Mouse (Mus musculus) MEL (cell line): ENCODE results near the gene Lhpp. TPM values are rescaled to one million over a fixed set of nuclear protein-coding genes. Genes with fewer than 3 reads are reported as not detected.
A peak's percentile ranks its signal among the peaks of the same experiment; 100 is the strongest.

ENCODE experiments used
- DNase-seq: peaks from one replicate; pipeline ENCODE4 v3.0.0; 2011; ENCODE audit warnings: low read depth, low spot score
- H3K27ac ChIP-seq: 2 replicates; pipeline ENCODE4 v1.5.1; 2012; ENCODE audit warnings: low read depth, mild to moderate bottlenecking, control low read depth, low read length, moderate library complexity; ENCODE audit not compliant: control insufficient read depth
- H3K27me3 ChIP-seq, 2 experiments: fragments of 150-350 bp in 1 of 2; sonication (generic) in 1 of 2; 2 replicates each; pipeline ENCODE4 v1.6.1; 2012; ENCODE audit warnings: low read length in 2 of 2, mild to moderate bottlenecking in 2 of 2, improper control_type of control experiment in 1 of 2, moderate library complexity in 1 of 2; ENCODE audit not compliant: insufficient read depth in 2 of 2, control insufficient read depth in 1 of 2
- H3K36me3 ChIP-seq, 2 experiments: 2 replicates each; pipeline ENCODE4 v1.6.1; 2012 to 2014; ENCODE audit warnings: low read length in 2 of 2, improper control_type of control experiment in 1 of 2, inconsistent platforms in 1 of 2, mild to moderate bottlenecking in 1 of 2; ENCODE audit not compliant: insufficient read depth in 2 of 2, control insufficient read depth in 1 of 2
- H3K4me1 ChIP-seq, 2 experiments: fragments of 150-350 bp in 1 of 2; sonication (generic) in 1 of 2; 2 replicates each; pipeline ENCODE4 v1.6.1; 2012; ENCODE audit warnings: low read length in 2 of 2, improper control_type of control experiment in 1 of 2, mild to moderate bottlenecking in 1 of 2; ENCODE audit not compliant: insufficient read depth in 2 of 2, control insufficient read depth in 1 of 2
- H3K4me3 ChIP-seq, 2 experiments: fragments of 150-350 bp in 1 of 2; sonication (generic) in 1 of 2; 2 replicates each; pipeline ENCODE4 v1.5.1; 2012; ENCODE audit warnings: low read depth in 2 of 2, low read length in 2 of 2, mild to moderate bottlenecking in 2 of 2, moderate library complexity in 2 of 2, control low read depth in 1 of 2, improper control_type of control experiment in 1 of 2; ENCODE audit not compliant: control insufficient read depth in 1 of 2, insufficient read depth in 1 of 2
- H3K79me2 ChIP-seq: 2 replicates; pipeline ENCODE4 v1.6.1; 2012; ENCODE audit warnings: mild to moderate bottlenecking, low read length, moderate library complexity; ENCODE audit not compliant: control insufficient read depth, poor library complexity, insufficient read depth
- H3K9ac ChIP-seq: 2 replicates; pipeline ENCODE4 v1.6.1; 2012; ENCODE audit warnings: low read depth, mild to moderate bottlenecking, control low read depth, low read length, moderate library complexity; ENCODE audit not compliant: control insufficient read depth, poor library complexity, severe bottlenecking
- H3K9me3 ChIP-seq: fragments of 150-350 bp; sonication (generic); replicated peaks from 2 replicates; pipeline ENCODE4 v1.6.1; 2012; ENCODE audit warnings: mild to moderate bottlenecking, low read length, improper control_type of control experiment, moderate library complexity; ENCODE audit not compliant: insufficient read depth
- BHLHE40 ChIP-seq: IDR thresholded peaks from 2 replicates; pipeline ENCODE4 v1.6.1; 2012; ENCODE audit warnings: low read depth, mild to moderate bottlenecking, inconsistent platforms, low read length, improper control_type of control experiment, borderline replicate concordance
- CHD2 ChIP-seq: IDR thresholded peaks from 2 replicates; pipeline ENCODE4 v1.6.1; 2011; ENCODE audit warnings: low read length, improper control_type of control experiment
- CTCF ChIP-seq, 3 experiments: IDR thresholded peaks in 2 of 3; conservative IDR thresholded peaks in 1 of 3; 2 replicates each; pipeline ENCODE4 v1.5.1; 2011 to 2012; ENCODE audit warnings: low read length in 3 of 3, low read depth in 2 of 3, mild to moderate bottlenecking in 2 of 3, improper control_type of control experiment in 1 of 3, inconsistent platforms in 1 of 3, mixed read lengths in 1 of 3, moderate library complexity in 1 of 3; ENCODE audit not compliant: control insufficient read depth in 1 of 3, insufficient read depth in 1 of 3, poor library complexity in 1 of 3, severe bottlenecking in 1 of 3
- E2F4 ChIP-seq: IDR thresholded peaks from 2 replicates; pipeline ENCODE4 v1.6.1; 2011; ENCODE audit warnings: low read depth, low read length, improper control_type of control experiment, borderline replicate concordance
- ELF1 ChIP-seq: IDR thresholded peaks from 2 replicates; pipeline ENCODE4 v1.6.1; 2014; ENCODE audit warnings: low read depth, mild to moderate bottlenecking, inconsistent platforms, low read length, improper control_type of control experiment, moderate library complexity
- EP300 ChIP-seq, 2 experiments: IDR thresholded peaks; 2 replicates each; pipeline ENCODE4 v1.6.1; 2011; ENCODE audit warnings: improper control_type of control experiment in 2 of 2, low read length in 2 of 2, low read depth in 1 of 2, mild to moderate bottlenecking in 1 of 2
- GATA1 ChIP-seq: IDR thresholded peaks from 2 replicates; pipeline ENCODE4 v1.6.1; 2011; ENCODE audit warnings: low read depth, low read length, improper control_type of control experiment
- HCFC1 ChIP-seq: IDR thresholded peaks from 2 replicates; pipeline ENCODE4 v1.6.1; 2012; ENCODE audit warnings: low read depth, mild to moderate bottlenecking, inconsistent platforms, low read length, improper control_type of control experiment, moderate library complexity
- JUND ChIP-seq: IDR thresholded peaks from 2 replicates; pipeline ENCODE4 v1.6.1; 2011; ENCODE audit warnings: low read depth, mild to moderate bottlenecking, improper control_type of control experiment, low read length
- MAFK ChIP-seq: IDR thresholded peaks from 2 replicates; pipeline ENCODE4 v1.6.1; 2011; ENCODE audit warnings: low read depth, mild to moderate bottlenecking, low read length, improper control_type of control experiment, borderline replicate concordance
- MAX ChIP-seq: IDR thresholded peaks from 2 replicates; pipeline ENCODE4 v1.6.1; 2011; ENCODE audit warnings: low read length, improper control_type of control experiment
- MAZ ChIP-seq: IDR thresholded peaks from 2 replicates; pipeline ENCODE4 v1.6.1; 2012; ENCODE audit warnings: low read depth, mild to moderate bottlenecking, inconsistent platforms, low read length, improper control_type of control experiment
- MEF2A ChIP-seq: IDR thresholded peaks from 2 replicates; pipeline ENCODE4 v1.6.1; 2014; ENCODE audit warnings: low read depth, mild to moderate bottlenecking, inconsistent platforms, low read length, improper control_type of control experiment; ENCODE audit not compliant: poor library complexity, insufficient replicate concordance, severe bottlenecking; ENCODE audit errors: extremely low read depth
- NELFE ChIP-seq: IDR thresholded peaks from 2 replicates; pipeline ENCODE4 v1.6.1; 2011; ENCODE audit warnings: low read depth, low read length, improper control_type of control experiment
- POLR2AphosphoS2 ChIP-seq: IDR thresholded peaks from 2 replicates; pipeline ENCODE4 v1.6.1; 2011; ENCODE audit warnings: low read length, improper control_type of control experiment
- RAD21 ChIP-seq: IDR thresholded peaks from 2 replicates; pipeline ENCODE4 v1.6.1; 2011; ENCODE audit warnings: mild to moderate bottlenecking, low read depth, low read length, improper control_type of control experiment
- SMC3 ChIP-seq: IDR thresholded peaks from 2 replicates; pipeline ENCODE4 v1.6.1; 2011; ENCODE audit warnings: low read depth, low read length, improper control_type of control experiment
- TAL1 ChIP-seq: IDR thresholded peaks from 2 replicates; pipeline ENCODE4 v1.6.1; 2012; ENCODE audit warnings: mild to moderate bottlenecking, inconsistent platforms, low read length, moderate library complexity, mixed read lengths
- TCF12 ChIP-seq: IDR thresholded peaks from 2 replicates; pipeline ENCODE4 v1.6.1; 2014; ENCODE audit warnings: low read depth, mild to moderate bottlenecking, inconsistent platforms, low read length, improper control_type of control experiment, moderate library complexity
- UBTF ChIP-seq: IDR thresholded peaks from 2 replicates; pipeline ENCODE4 v1.6.1; 2012; ENCODE audit warnings: low read depth, mild to moderate bottlenecking, inconsistent platforms, low read length, improper control_type of control experiment, moderate library complexity, borderline replicate concordance; ENCODE audit not compliant: insufficient read depth
- USF2 ChIP-seq, 2 experiments: IDR thresholded peaks; 2 replicates each; pipeline ENCODE4 v1.6.1; 2011 to 2012; ENCODE audit warnings: improper control_type of control experiment in 2 of 2, low read length in 2 of 2, borderline replicate concordance in 1 of 2, inconsistent platforms in 1 of 2, low read depth in 1 of 2, mild to moderate bottlenecking in 1 of 2; ENCODE audit not compliant: insufficient read depth in 1 of 2
- ZC3H11A ChIP-seq: IDR thresholded peaks from 2 replicates; pipeline ENCODE4 v1.6.1; 2012; ENCODE audit warnings: low read depth, mild to moderate bottlenecking, inconsistent platforms, low read length, improper control_type of control experiment
- polyA plus RNA-seq, 2 experiments: library from polyadenylated mRNA; stranded (reverse) in 1 of 2; unstranded in 1 of 2; fragments of >175 nt in 1 of 2; fragments of >200 nt in 1 of 2; gene quantifications; 2 replicates each; pipeline versions ENCODE4 v1.2.1 to v1.2.4; 2012; ENCODE audit warnings: low replicate concordance in 2 of 2, low read depth in 1 of 2; ENCODE audit not compliant: insufficient read length in 2 of 2, insufficient read depth in 1 of 2, missing spikeins in 1 of 2
- total RNA-seq: library from RNA; depleted of rRNA; stranded (reverse); fragments of 300-350 nt; gene quantifications from 2 replicates; pipeline ENCODE4 v1.2.3, GENCODE M21; 2012

The Lhpp gene
- total and polyA plus RNA-seq, 3 experiments, result 31.0 to 39.3 TPM; not detected in 1

- Histone ChIP-seq H3K4me3 (no peak overlapping the region), H3K4me1 (peaks cover 0 to 9% of the 10 kb centered on the region in 2 experiments; a peak in 2 of 4 replicates), H3K36me3 (0 out of 4 replicates have a peak, but pooled peaks cover 0 to 2% of the 10 kb centered on the region in 2 experiments), H3K27ac (no peak overlapping the region), H3K9me3 (no peaks in the 10 kb centered on the region), H3K79me2 (no peaks in the 10 kb centered on the region), H3K9ac (no peak overlapping the region), H3K27me3 (no peaks in the 10 kb centered on the region)
- peak; percentile 80 for DNase-seq
- TF ChIP-seq ZC3H11A (peak; percentile 76), ELF1 (no peak), BHLHE40 (no peak), RAD21 (peak; percentile 82), CTCF (IDR thresholded peaks at IDR 0.05 in 2 of 3, conservative IDR thresholded peaks at IDR 0.05 in 1 of 3; ENCODE audit: control insufficient read depth in 1 of 3, insufficient read depth in 1 of 3, low read depth in 2 of 3, low read length in 3 of 3, poor library complexity in 1 of 3, severe bottlenecking in 1 of 3) (peak; percentile 74 to 89 (median 86)), TAL1 (no peak), MAX (no peak), MEF2A (no peak), SMC3 (peak; percentile 90)
These were observed 28.1 kb downstream of the Lhpp start for GRCm38 (mm10) chr7:132638446-132639087.

- H3K4me1 ChIP-seq, result peaks cover 0 to 9% of the 10 kb centered on the region in 2 experiments; a peak in 2 of 4 replicates
- H3K9me3 ChIP-seq, result no peaks in the 10 kb centered on the region
- H3K36me3 ChIP-seq, result 0 out of 4 replicates have a peak, but pooled peaks cover 0 to 2% of the 10 kb centered on the region in 2 experiments
- H3K4me3 ChIP-seq, result no peak overlapping the region
- no peaks in the 10 kb centered on the region for H3K79me2 ChIP-seq
- TF ChIP-seq CTCF (IDR thresholded peaks at IDR 0.05 in 2 of 3, conservative IDR thresholded peaks at IDR 0.05 in 1 of 3; ENCODE audit: control insufficient read depth in 1 of 3, insufficient read depth in 1 of 3, low read depth in 2 of 3, low read length in 3 of 3, poor library complexity in 1 of 3, severe bottlenecking in 1 of 3), result no peak
- no peak for TF ChIP-seq NELFE
- no peak for TF ChIP-seq BHLHE40
- TF ChIP-seq CHD2, result no peak
- no peak for TF ChIP-seq MEF2A
- TF ChIP-seq MAZ, result no peak
- TF ChIP-seq, all 39 proteins: peak for 0
- H3K27ac ChIP-seq, result no peak overlapping the region
- no peak overlapping the region for H3K9ac ChIP-seq
- no peaks in the 10 kb centered on the region for H3K27me3 ChIP-seq
- peak; percentile 22 for DNase-seq
These were observed 30.5 kb downstream of the Lhpp start for GRCm38 (mm10) chr7:132640946-132641345.

- peaks cover 0 to 9% of the 10 kb centered on the region in 2 experiments; a peak in 2 of 4 replicates for H3K4me1 ChIP-seq
- H3K4me3 ChIP-seq, result no peak overlapping the region
- DNase-seq, result peak; percentile 63
- H3K27me3 ChIP-seq, result no peaks in the 10 kb centered on the region
- H3K36me3 ChIP-seq, result 0 out of 4 replicates have a peak, but pooled peaks cover 0 to 2% of the 10 kb centered on the region in 2 experiments
- H3K9me3 ChIP-seq, result no peaks in the 10 kb centered on the region
- H3K79me2 ChIP-seq, result no peaks in the 10 kb centered on the region
- no peak overlapping the region for H3K9ac ChIP-seq
- H3K27ac ChIP-seq, result no peak overlapping the region
- TF ChIP-seq EP300 (IDR thresholded peaks at IDR 0.05; ENCODE audit: low read depth in 1 of 2, low read length in 2 of 2) (no peak), UBTF (no peak), USF2 (IDR thresholded peaks at IDR 0.05; ENCODE audit: borderline replicate concordance in 1 of 2, insufficient read depth in 1 of 2, low read depth in 1 of 2, low read length in 2 of 2) (no peak), NELFE (no peak), RAD21 (no peak), E2F4 (no peak), CTCF (IDR thresholded peaks at IDR 0.05 in 2 of 3, conservative IDR thresholded peaks at IDR 0.05 in 1 of 3; ENCODE audit: control insufficient read depth in 1 of 3, insufficient read depth in 1 of 3, low read depth in 2 of 3, low read length in 3 of 3, poor library complexity in 1 of 3, severe bottlenecking in 1 of 3) (no peak), HCFC1 (no peak), MEF2A (no peak), POLR2AphosphoS2 (no peak), ZC3H11A (no peak), TCF12 (no peak), GATA1 (no peak), JUND (no peak), MAFK (no peak)
These were observed 31.2 kb downstream of the Lhpp start for GRCm38 (mm10) chr7:132641606-132642005.
